Mouse (Mus musculus) limb, embryonic 13.5 days (tissue): ENCODE results near the gene Npff. TPM values are rescaled to one million over a fixed set of nuclear protein-coding genes. Genes with fewer than 3 reads are reported as not detected.
A peak's percentile ranks its signal among the peaks of the same experiment; 100 is the strongest.

Source experiments
- ATAC-seq: fragments of 200-750 bp; cut with Nextera tagmentation; 2 replicates; pipeline ENCODE4 v1.8.0; 2017; ENCODE audit warnings: low read depth, moderate number of reproducible peaks, moderate TSS enrichment; ENCODE audit not compliant: low FRiP score
- H3K27ac ChIP-seq: fragments of 300-500 bp; sonication (generic); 2 replicates; pipeline ENCODE4 v1.5.1; 2015; ENCODE audit warnings: inconsistent platforms, mild to moderate bottlenecking, moderate library complexity
- H3K27me3 ChIP-seq: fragments of 300-500 bp; sonication (generic); 2 replicates; pipeline ENCODE4 v1.6.1; 2015; ENCODE audit warnings: mild to moderate bottlenecking, inconsistent platforms
- H3K36me3 ChIP-seq: fragments of 300-500 bp; sonication (generic); 2 replicates; pipeline ENCODE4 v1.6.1; 2015; ENCODE audit warnings: inconsistent platforms, mild to moderate bottlenecking, moderate library complexity
- H3K4me1 ChIP-seq: fragments of 300-500 bp; sonication (generic); 2 replicates; pipeline ENCODE4 v1.6.1; 2015; ENCODE audit warnings: inconsistent platforms
- H3K4me2 ChIP-seq: fragments of 300-500 bp; sonication (generic); replicated peaks from 2 replicates; pipeline ENCODE4 v1.6.1; 2015; ENCODE audit warnings: inconsistent platforms, mild to moderate bottlenecking, moderate library complexity
- H3K4me3 ChIP-seq: fragments of 300-500 bp; sonication (generic); 2 replicates; pipeline ENCODE4 v1.5.1; 2015; ENCODE audit warnings: moderate library complexity, mild to moderate bottlenecking, inconsistent platforms
- H3K9ac ChIP-seq: fragments of 300-500 bp; sonication (generic); 2 replicates; pipeline ENCODE4 v1.6.1; 2015; ENCODE audit warnings: mild to moderate bottlenecking, inconsistent platforms
- H3K9me3 ChIP-seq: fragments of 300-500 bp; sonication (generic); 2 replicates; pipeline ENCODE4 v1.6.1; 2016; ENCODE audit warnings: inconsistent platforms
- WGBS: fragments of 180-500 bp; shearing (Covaris S2); methylation state at CpG from one replicate; pipeline ENCODE4 v1.1.7; 2015; 5-methylcytosine and 5-hydroxymethylcytosine counted together
- polyA plus RNA-seq: library from polyadenylated mRNA; unstranded; fragments of >200 nt; fragmentation: Nextera tagmentation; extraction: Ambion mirVana; gene quantifications from 2 replicates; pipeline ENCODE4 v1.2.1, GENCODE M21; 2015

Npff gene
- polyA plus RNA-seq, 1 experiment from 2014 or later, result 3.4 TPM

DNA sequence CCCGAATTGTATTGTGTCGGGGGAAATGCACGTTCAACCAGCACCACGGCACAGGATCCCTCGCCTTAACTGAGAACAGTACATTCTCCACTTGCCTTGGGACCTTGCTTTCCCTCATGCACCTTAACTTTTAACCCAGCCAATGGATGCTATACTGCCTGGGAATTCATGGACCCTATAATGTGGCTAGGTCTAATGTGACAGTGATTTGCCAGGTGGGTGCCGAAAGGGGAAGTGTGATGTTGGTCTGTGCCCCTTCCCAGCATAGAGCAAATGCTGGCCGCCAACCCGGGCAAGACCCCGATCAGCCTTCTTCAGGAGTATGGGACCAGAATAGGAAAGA, 5.9 kb downstream of the Npff start:
- no peaks in the 10 kb centered on the region for H3K27me3 ChIP-seq
- H3K4me2 ChIP-seq, result peak overlapping the region; percentile 88
- peaks cover 39% of the 10 kb centered on the region for H3K4me1 ChIP-seq
- peak overlapping the region; percentile 99 for H3K27ac ChIP-seq
- H3K36me3 ChIP-seq, result peaks cover 31% of the 10 kb centered on the region
- peak overlapping the region; percentile 67 for H3K4me3 ChIP-seq
- H3K9me3 ChIP-seq, result no peaks in the 10 kb centered on the region
- H3K9ac ChIP-seq, result peak overlapping the region; percentile 81
- 13% methylated on average over 9 of the region's 9 CpGs for WGBS
- no peak for ATAC-seq

- Histone ChIP-seq H3K27me3 (no peaks in the 10 kb centered on the region), H3K27ac (peak within 1 kb of the TSS; percentile 99), H3K4me2 (peak within 1 kb of the TSS; percentile 88), H3K4me3 (peak within 1 kb of the TSS; percentile 67), H3K4me1 (peaks cover 39% of the 10 kb centered on the region), H3K9ac (peak within 1 kb of the TSS; percentile 81), H3K9me3 (no peaks in the 10 kb centered on the region), H3K36me3 (peaks cover 28% of the 10 kb centered on the region)
- under 1% methylated on average over 59 of the region's 60 CpGs for WGBS
- ATAC-seq, result peak; percentile 92
Observed at GRCm38 (mm10) chr15:102517976-102518858, 6.5 kb downstream of the Npff start, which contains the start of gene Tarbp2. Tarbp2 (plus strand) TSS chr15:102518192.

DNA sequence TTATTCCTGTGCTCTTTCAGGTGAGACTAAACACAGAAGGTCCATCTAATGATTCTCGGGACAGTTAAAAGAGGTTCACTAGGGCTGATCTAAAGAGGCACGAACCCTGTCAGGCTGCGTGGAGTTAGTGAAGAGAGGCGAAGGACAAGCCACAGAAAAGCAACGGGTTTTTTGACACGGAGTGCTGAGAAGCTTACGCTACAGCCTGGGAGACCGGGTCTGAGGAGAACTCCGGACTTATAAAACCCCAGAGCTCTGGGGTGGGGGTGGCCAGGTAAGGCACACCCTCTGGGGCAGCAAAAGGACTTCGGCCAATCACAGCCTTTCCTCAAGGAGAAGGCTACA, 7.1 kb downstream of the Npff start:
- Histone ChIP-seq H3K27ac (peak overlapping the region; percentile 85), H3K27me3 (no peaks in the 10 kb centered on the region), H3K4me2 (peak overlapping the region; percentile 88), H3K36me3 (peaks cover 24% of the 10 kb centered on the region), H3K9ac (peak overlapping the region; percentile 79), H3K4me3 (peak overlapping the region; percentile 67), H3K4me1 (peaks cover 43% of the 10 kb centered on the region), H3K9me3 (no peaks in the 10 kb centered on the region)
- ATAC-seq, result no peak
- WGBS, result 0% methylated on average over 10 of the region's 10 CpGs

DNA sequence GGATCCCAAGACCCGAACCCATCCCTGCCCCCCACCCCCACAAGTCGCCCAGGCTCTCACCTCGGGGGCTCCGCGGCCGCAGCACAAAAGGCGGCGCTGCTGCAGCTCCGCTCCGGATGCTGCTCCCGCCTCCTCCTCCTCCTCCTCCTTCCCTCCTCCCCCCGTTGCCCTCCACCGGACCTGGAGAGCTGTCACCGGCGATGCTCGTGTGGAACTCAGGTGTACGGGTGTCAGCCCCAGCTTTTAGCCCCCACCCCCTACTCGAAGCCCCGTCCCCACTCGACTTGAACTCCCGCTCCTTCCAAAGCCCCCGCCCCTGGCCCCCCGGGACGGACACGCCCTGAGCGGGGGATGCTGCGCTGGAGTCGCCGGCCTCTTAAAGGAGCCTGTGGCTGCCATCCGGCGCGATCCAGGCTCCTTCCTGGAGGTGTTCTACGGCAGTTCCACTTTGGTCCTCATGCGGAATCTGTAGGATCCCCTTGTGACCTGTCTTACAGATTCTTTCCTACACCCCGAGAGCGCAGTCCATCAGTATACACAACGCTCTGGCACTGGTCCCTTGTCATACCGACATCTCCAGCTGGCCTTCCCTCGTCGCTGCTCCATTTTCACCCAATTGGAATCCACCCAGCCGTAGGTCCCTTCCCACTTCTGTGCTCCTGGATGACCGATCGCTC, 7.9 kb downstream of the Npff start, which contains the start of gene Map3k12:
Gene Map3k12 (minus strand): TSS at position 337 of the 677 bp plus-strand sequence.
- ATAC-seq, result no peak
- 1% methylated on average over 38 of the region's 43 CpGs for WGBS

DNA sequence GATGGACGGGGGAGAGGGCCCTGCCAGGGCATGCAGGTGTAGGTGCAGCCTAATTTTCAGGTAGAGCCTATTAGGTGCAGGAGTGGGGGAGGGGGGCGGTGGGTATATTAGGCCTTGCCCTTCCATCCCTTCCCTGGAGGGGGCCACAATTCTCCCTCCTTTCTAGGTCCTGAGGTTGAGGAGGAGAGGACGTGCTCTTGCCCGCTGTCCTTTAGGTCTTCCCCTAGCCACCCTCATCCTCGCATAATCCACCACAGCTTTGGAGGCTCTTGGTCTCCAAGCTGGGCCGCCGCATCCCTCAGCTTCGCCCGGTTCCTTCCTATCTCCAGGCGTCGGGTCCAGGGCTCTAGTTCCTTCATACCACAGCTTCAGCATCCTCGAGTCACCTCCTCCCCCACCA, 8.4 kb downstream of the Npff start:
- Histone ChIP-seq H3K4me1 (peaks cover 56% of the 10 kb centered on the region), H3K27me3 (no peaks in the 10 kb centered on the region), H3K36me3 (peaks cover 11% of the 10 kb centered on the region), H3K27ac (peak overlapping the region; percentile 85), H3K9me3 (no peaks in the 10 kb centered on the region), H3K4me3 (peak overlapping the region; percentile 67), H3K9ac (peak overlapping the region; percentile 79), H3K4me2 (peak overlapping the region; percentile 88)
- no peak for ATAC-seq
- WGBS, result 1% methylated on average over 12 of the region's 12 CpGs

More for the DNA sequence above, 7.9 kb downstream of the Npff start, which contains the start of gene Map3k12:
- Histone ChIP-seq H3K9ac (peak within 1 kb of the TSS; percentile 79), H3K4me3 (peak within 1 kb of the TSS; percentile 67), H3K36me3 (peaks cover 16% of the 10 kb centered on the region), H3K27ac (peak within 1 kb of the TSS; percentile 99), H3K4me2 (peak within 1 kb of the TSS; percentile 88), H3K9me3 (no peaks in the 10 kb centered on the region), H3K4me1 (peaks cover 50% of the 10 kb centered on the region), H3K27me3 (no peaks in the 10 kb centered on the region)

GRCm38 (mm10) chr15:102515791-102516190, 9.0 kb downstream of the Npff start:
- no peaks in the 10 kb centered on the region for H3K27me3 ChIP-seq
- peak overlapping the region; percentile 88 for H3K4me2 ChIP-seq
- peaks cover 6% of the 10 kb centered on the region for H3K36me3 ChIP-seq
- ATAC-seq, result no peak
- peaks cover 61% of the 10 kb centered on the region for H3K4me1 ChIP-seq
- WGBS, result 35% methylated on average over 4 of the region's 4 CpGs
- peak overlapping the region; percentile 67 for H3K4me3 ChIP-seq
- H3K9ac ChIP-seq, result peak overlapping the region; percentile 79
- peak overlapping the region; percentile 85; the same call in 1 of the 2 replicates for H3K27ac ChIP-seq
- H3K9me3 ChIP-seq, result no peaks in the 10 kb centered on the region

DNA sequence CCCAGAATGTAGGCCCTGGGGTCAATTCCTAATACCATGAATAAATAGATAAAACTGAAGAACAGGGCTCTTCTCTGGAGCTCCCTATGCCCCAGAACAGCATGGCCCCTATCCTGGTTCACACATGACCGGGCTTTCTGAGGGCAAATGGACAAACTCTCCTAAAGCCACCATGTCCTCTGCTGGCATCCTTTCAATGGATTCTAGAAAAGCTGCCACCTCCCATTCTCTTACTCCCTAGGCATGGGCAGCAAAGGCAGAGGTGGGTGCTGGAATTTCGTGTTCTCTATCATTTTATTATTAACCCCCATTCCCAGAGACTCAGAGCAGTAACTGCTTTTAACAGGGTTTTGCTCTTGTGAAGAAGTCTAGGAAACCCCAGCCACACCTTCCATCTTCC, 9.5 kb downstream of the Npff start:
- H3K9me3 ChIP-seq, result no peaks in the 10 kb centered on the region
- WGBS, result 85% methylated on average over 2 of the region's 2 CpGs
- H3K9ac ChIP-seq, result no peak overlapping the region
- H3K4me2 ChIP-seq, result peak overlapping the region; percentile 88
- peaks cover 58% of the 10 kb centered on the region for H3K4me1 ChIP-seq
- H3K36me3 ChIP-seq, result peaks cover under 1% of the 10 kb centered on the region; the same call in 1 of the 2 replicates
- H3K4me3 ChIP-seq, result peak overlapping the region; percentile 67
- no peaks in the 10 kb centered on the region for H3K27me3 ChIP-seq
- no peak for ATAC-seq
- H3K27ac ChIP-seq, result no peak overlapping the region

GRCm38 (mm10) chr15:102513004-102513403, 11.7 kb downstream of the Npff start:
- Histone ChIP-seq H3K4me2 (no peak overlapping the region), H3K9me3 (no peaks in the 10 kb centered on the region), H3K4me1 (peaks cover 59% of the 10 kb centered on the region), H3K9ac (peak overlapping the region; percentile 43; the same call in 1 of the 2 replicates), H3K36me3 (0 out of 2 replicates have a peak, but pooled peaks cover 7% of the 10 kb centered on the region), H3K27me3 (no peaks in the 10 kb centered on the region), H3K27ac (no peak overlapping the region), H3K4me3 (no peak overlapping the region)
- 83% methylated on average over 3 of the region's 3 CpGs for WGBS
- no peak for ATAC-seq

DNA sequence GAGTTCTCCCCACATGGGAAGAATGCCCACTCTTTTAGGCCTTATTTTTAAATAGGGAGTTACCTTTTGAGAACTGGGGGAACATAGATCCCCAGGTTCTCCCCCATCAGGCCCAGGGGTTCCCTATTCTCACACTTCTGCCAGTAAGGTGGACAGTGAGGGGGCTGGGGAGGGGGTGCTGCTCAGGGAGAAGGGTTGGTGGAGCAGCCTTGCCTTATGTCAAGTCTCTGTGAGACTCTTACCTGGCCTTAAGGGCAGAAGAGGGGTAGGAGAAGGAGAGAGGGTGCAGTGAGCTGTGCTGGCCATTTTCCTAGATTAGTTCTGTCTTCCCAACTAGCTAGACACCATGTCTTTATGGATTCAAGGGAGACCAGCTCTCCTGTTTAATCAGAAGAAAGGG, 12.3 kb downstream of the Npff start:
- Histone ChIP-seq H3K27me3 (no peaks in the 10 kb centered on the region), H3K36me3 (0 out of 2 replicates have a peak, but pooled peaks cover 8% of the 10 kb centered on the region), H3K4me3 (no peak overlapping the region), H3K4me2 (no peak overlapping the region), H3K27ac (no peak overlapping the region; the same call in 1 of the 2 replicates), H3K9ac (peak overlapping the region; percentile 43), H3K4me1 (peaks cover 59% of the 10 kb centered on the region), H3K9me3 (no peaks in the 10 kb centered on the region)
- no peak for ATAC-seq

- ATAC-seq, result no peak
- WGBS, result 23% methylated on average over 5 of the region's 5 CpGs
- Histone ChIP-seq H3K4me2 (peak overlapping the region; percentile 79; the same call in 1 of the 2 replicates), H3K4me1 (peaks cover 59% of the 10 kb centered on the region), H3K4me3 (no peak overlapping the region), H3K9me3 (no peaks in the 10 kb centered on the region), H3K27me3 (no peaks in the 10 kb centered on the region), H3K36me3 (0 out of 2 replicates have a peak, but pooled peaks cover 10% of the 10 kb centered on the region), H3K9ac (peak overlapping the region; percentile 43), H3K27ac (no peak overlapping the region; the same call in 1 of the 2 replicates)
Observed at GRCm38 (mm10) chr15:102512010-102512409, 12.7 kb downstream of the Npff start.

- no peaks in the 10 kb centered on the region for H3K9me3 ChIP-seq
- no peaks in the 10 kb centered on the region for H3K27me3 ChIP-seq
- peak overlapping the region; percentile 71 for H3K9ac ChIP-seq
- WGBS, result 7% methylated on average over 6 of the region's 6 CpGs
- H3K4me3 ChIP-seq, result peak overlapping the region; percentile 62
- H3K36me3 ChIP-seq, result 0 out of 2 replicates have a peak, but pooled peaks cover 10% of the 10 kb centered on the region
- ATAC-seq, result no peak; the same call in 1 of the 2 replicates
- peak overlapping the region; percentile 64; the same call in 1 of the 2 replicates for H3K27ac ChIP-seq
- peak overlapping the region; percentile 79 for H3K4me2 ChIP-seq
- peaks cover 59% of the 10 kb centered on the region for H3K4me1 ChIP-seq
Observed at GRCm38 (mm10) chr15:102511285-102511833, 13.4 kb downstream of the Npff start.
